Mouse (Mus musculus) layer of hippocampus, postnatal 25 days (tissue): ENCODE data around the gene Dlg5. TPM values are rescaled to one million over a fixed set of nuclear protein-coding genes. Genes with fewer than 3 reads are reported as not detected.
A peak's percentile ranks its signal among the peaks of the same experiment; 100 is the strongest.

ENCODE experiments used
- DNase-seq, 2 experiments: peaks; one replicate each; pipeline ENCODE4 v3.0.0; 2022; ENCODE audit warnings: mixed read lengths in 2 of 2, low spot score in 1 of 2; ENCODE audit errors: extremely low spot score in 1 of 2
- total RNA-seq, 2 experiments: library from RNA; stranded (reverse); gene quantifications; 2 replicates each; pipeline ENCODE4 v1.2.3; 2021

Gene Dlg5
- total RNA-seq, 2 experiments from 2014 or later, result 52.0 to 54.3 TPM

DNA sequence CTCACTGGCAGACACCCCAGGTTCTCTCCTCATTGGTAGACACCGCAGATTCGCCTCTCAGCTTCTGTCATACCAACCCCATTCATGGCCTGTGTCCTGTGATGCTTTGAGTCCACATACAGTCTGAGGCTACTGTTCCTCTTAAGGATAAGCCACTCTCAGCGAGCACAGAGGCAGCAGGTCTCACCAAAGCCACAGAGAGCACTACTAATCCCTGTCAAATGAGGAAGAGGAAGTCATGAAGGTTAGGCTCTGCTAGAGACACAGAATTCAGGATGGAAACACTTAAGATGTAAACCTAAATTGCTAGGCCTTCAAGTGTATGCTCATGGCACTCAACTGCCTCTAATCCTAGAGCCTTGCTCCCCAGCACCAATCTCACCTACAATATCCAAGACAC, 9.8 kb downstream of the Dlg5 start:
- no peak for DNase-seq

DNA sequence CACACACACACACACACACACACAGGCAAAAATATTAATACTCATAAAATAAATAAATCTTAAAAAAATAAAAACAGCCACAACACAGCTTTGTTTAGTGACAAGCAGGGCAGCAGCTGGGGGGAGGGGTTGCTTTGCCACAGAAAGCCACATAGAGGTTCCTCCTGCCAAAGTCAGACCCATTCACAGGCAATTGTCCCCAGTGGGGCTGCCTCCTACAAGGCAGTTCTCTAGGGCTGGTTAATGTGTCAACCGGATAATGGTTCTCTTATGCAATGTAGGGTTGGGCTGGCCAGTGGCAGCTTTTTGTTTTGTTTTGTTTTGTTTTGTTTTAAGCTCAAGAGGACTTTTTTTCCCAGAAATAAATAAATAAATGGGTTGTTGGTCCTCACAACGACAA, 11.3 kb downstream of the Dlg5 start:
- no peak for DNase-seq

DNA sequence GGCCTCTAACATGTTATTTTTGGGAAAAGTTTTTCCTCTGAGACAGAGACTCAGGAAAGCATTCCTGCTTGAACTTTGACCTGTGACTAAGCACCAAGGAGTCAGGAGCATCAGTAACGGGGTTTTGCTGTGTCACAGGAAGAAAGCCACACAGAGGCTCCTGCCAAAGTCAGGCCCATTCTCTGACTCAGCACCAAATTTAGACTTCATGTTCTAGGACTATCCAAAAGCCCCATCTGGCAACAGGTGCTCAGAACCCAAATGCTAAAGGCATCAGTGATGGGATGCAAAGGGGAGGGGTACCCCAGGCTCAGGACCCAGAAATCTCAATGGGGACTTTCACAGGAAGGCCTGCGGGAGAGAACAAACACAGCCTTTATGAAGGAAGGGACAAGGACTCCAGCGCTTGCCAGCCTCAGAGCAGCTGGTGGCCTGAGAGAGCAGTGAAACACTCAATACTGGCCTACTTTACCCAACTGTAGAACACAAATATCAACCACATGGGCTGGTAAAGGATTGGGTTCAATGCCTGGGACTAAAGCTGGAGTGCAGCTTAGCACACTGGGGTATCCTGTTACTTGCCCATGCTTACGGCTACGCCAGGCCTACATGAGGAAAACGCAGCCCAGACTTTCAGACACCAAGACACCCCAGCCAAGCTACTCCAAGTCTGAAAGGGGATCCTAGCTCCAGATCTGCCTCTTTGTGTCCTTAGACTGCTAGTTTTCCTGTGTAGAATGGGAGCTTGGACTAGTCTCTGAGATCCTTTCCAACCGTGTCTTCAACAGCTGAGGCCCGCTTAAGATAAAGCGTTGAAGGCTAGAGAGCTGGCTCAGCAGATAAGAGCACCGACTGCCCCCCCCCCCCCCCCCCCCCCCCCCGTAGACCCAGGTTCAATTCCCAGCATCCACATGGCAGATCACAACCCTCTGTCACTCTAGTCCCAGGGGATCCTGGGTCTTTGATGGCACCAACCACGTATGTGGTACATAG, 12.8 kb downstream of the Dlg5 start:
- DNase-seq, result no peak

DNA sequence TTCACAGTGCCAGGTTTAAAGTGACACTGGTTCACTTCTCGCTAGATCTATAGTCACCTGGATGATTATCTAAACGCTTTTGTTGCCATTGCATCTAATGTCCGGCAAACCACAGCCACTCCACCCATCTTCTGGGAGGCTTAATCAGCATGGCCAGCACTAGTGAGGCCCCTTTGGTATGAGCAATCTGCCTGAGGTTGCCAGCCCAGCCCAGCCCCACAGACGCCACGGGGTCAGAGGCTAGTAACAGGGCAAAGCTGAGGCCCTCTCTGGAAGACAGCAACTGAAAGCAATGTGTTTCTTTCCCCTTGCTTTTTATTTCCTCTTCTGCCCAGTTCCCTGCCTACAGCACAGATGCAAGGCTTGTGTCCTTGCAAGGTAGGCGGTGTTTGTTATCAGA, 17.2 kb downstream of the Dlg5 start:
- DNase-seq, result no peak

DNA sequence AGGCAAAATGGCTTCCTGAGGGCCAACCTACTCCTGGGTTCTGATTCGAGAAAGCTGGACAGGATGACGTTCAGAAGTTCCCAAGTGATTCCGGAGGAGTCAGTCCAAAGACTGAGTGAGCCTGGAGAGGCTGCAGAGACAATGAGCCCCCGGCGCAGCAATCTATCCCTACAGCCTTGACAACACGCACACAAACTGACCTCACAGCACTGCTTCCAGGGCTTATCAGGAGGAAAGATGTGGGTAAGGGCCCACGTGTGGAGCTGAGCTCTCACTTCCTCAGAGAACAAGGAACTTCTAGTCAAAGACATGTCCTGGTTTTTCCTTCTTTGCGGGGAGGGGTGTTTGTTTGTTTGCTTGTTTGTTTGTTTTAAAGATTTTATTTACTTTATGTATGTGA, 18.7 kb downstream of the Dlg5 start:
- no peak for DNase-seq

DNA sequence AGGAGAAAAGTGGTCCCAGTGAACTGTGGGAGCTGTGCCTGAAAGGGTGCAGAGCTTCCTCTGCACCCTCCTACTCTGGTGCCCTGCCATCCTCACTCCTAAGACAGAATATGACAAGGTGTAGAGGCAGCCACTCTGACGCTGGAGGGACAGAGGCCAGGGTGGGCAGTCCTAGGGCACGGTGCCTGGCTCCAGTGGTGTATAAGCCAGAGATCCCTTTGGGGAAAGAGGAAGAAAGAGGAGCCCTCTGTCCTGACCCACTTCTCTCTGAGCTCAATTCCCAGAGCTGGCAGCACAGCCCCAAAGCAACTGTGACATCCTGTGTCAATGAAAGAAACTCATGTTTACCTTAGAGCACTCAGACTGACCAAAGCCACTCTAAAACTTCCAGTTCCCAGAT, 19.4 kb downstream of the Dlg5 start:
- DNase-seq, result no peak

DNA sequence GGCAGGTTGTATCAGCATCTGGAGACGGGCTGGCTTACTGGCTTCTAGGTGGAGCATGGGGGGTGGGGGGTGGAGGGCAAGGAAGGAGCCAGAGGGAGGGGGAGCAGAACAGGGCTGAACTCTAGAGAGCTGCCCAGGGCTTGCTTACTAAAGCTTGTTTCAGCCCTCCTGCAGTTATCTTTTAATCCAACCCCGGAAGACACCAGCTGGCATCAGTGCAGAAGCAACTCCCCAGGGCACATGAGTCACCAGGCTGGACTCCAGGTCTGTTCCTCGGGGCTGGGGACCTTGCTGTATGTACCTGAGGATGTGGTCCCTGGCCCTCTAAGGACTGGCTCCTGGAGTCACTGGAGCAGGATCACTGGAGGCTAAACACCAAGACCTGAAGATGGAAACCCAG, 23.0 kb downstream of the Dlg5 start:
- no peak for DNase-seq

DNA sequence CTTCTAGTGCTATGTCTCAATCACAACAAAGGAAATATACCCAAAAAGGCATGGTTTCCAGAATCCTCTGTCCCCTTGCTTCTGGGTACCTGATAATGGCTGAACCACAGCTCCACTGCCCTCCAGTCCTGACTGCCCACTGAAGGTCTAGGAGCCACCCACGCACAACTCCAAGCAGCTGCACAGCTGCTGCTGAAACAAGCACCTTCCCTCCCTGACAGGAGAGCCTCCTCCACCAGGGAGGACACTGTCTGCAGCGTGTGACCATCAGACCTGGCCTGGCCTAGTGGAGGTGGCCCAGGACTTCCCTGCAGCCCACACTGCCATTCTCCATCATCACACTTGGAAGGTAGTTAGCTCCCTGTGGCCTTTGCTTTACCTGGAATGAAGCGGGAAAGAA, 23.4 kb downstream of the Dlg5 start:
- DNase-seq, result no peak

DNA sequence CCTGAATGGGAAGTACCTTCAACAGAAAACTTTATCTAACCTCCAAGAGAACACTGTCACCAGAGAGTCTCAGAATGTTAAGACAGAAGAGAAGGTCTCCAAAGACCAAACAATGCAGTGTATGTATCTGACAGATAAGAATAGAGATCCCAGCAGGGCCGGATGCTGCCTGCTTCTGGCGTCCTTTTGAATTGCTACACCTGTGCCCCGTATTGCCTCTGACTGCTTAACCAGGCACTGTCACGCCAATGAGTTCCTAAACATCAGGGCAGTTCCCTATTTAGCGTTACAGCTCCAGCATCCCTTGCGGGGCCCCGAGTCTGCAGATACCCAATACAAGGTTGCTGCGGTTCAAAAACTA, 28.4 kb downstream of the Dlg5 start:
- DNase-seq, result no peak

DNA sequence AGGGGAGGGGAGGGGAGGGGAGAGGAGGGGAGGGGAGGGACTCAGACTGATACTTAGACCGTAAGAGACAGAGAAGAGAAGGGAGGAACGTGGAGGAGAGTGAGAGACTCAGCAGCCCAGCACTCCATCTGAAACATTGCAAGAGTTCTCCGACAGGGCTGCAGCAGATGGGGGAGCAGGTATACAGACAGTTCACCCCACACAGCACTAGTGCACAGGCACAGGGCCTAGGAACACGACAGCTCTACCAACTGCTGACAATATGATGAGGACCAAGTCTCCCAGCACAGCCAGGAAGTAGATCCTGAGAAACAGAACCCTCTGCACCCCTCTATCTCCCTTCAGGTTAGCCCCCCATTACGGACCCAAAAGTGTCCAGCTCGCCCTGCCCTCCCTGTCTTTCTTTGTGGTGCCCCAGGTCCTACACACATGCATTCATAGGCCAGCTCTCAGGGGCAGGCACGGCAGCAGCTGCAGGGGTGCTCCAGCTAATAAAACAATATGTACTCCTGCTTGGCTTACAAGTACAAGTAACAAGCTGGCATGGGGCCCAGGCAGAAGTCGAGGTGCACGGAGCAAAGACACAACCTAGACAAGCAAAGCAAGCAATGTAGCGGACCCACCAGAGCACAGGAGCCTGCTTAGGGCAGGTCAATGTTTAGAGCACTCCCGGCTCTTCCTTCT, 28.9 kb downstream of the Dlg5 start:
- no peak for DNase-seq

DNA sequence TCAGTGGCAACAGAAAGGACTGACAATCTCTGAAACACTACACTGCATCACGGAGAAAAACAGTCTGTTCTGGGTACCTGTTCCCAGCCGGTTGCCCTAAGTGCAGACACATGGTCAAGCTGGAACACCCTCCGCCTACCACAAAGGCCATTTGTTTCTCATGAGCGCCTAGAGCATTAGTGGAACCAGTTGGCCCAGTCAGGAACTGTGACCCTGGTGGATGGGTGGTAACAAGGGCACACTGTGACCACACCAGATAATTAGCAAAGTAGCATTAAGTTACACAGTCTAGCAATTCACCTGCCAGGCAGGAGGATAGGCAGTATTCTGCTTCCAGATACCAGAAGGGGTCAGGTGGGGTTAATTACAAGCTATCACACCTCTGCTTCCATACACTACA, 29.7 kb downstream of the Dlg5 start:
- no peak for DNase-seq

DNA sequence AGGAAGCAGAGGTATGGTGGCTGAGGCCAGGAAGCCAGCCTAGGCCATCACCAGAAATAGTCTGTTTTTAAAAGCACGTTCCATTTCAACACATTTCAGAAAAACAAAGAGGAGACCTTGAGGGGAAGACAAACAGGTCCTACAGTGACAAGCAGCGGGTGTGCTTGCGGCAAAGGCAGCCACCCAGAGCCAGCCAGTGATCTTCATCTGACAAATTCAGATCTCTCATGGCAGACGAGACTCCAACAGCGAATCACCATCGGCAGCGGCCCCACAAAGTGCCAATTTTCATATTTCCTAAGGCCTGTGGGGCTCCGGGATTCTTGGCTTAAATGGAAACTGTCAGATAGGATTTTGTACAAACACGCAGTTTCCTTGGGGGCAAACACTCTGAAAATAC, 31.3 kb downstream of the Dlg5 start:
- no peak for DNase-seq

DNA sequence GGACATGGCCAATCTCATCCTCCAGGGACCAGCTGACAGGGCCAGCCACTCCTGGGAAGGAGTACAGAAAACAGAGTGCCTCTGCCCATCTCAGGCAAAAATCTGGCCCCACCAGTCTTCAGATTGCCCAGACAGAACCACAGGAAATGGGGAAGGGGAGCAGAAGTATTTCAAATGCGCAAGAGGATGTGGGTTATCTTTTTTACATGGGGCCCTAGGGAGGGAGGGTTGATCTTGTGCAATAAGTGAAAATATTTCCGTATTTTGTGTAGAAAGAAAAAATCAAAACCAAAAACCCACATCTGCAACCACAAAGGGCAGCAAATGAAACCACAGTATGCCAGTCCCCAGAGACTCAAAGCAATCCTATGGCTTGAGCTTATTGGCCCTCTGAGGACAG, 32.4 kb downstream of the Dlg5 start:
- DNase-seq, result no peak

DNA sequence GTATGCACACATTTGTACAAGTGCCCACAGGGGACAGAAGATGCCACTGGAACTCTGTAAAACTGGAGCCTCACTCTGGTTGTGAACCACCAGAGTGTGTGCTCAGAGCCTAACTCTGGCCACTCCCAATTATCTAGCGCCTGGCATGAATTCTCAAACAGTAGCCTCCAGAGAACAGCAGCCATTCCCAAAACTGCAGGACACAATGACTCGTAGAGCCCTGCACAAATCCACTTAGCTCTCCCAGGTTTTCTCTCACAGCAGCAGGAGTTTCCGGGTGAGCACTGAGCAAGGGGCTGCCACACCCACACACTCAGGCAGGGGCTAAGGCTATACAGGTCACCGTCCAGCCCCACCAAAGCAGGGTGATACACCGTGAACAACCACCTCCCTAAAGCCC, 32.9 kb downstream of the Dlg5 start:
- DNase-seq, result no peak

DNA sequence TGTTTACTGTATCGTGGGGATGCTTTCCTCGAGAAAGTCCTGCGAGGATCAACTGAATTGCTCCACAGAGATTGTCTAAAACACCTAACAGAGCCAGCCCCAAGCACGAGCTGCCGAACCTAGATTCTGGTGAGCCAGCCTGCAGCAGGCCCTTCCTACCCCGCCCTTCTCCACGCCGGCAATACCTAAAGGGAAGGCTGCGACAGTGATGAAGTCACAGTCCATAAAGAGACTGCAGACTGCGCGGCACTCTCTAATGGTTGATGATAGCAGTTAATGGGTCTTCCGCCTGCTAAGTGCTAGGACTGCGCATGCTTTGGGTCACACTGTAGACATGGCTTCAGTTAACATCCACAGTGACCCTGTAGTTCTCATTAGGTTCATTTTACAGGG, 38.4 kb downstream of the Dlg5 start:
- no peak for DNase-seq

DNA sequence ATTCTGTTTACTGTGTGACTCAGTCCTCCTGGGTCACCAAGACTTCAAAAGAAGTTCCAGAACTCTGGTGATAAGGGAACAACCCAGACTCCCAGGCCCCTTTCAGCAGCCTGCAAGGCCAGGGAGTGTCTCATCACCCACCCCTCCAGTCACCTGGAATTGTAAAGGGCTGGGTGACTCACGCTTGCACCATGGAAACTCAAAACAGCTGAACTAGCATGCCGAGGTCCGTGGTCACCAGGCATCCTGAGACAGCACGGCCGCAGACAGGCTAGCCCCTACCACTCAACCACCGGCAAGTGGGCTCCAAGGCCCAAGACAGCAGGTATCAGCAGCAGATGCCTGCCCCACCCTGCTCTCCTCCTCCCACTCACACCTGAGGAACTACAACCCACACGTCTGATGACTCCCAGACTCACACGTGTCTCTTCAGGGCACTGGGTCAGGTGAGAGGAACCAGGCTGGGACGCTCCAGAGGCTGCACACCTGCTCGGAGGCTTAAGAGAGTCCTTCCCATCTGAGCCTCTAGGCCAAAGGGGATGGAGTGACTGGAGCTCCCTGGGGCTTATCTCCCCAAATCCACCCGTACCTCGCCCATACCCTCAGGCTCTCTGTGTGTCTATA, 38.9 kb downstream of the Dlg5 start:
- no peak for DNase-seq

DNA sequence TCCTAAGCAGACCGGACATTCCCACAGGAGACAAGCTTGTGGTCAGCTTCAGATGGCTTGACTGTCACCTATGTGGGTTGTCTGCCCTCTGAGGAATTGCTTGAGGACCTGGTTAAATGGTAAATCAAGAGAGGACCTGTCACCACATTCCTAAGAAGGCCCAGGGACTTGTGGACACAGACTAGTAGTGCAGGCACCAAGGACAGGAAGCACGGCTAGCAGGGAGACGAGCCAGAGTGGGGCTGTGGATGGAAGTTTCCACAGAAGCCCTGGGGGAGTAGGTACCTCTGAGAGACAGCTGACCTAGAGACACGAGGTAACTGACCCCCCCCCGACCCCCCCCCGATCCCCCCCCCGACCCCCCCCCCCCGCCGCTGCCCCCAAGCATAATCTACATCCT, 39.4 kb downstream of the Dlg5 start:
- no peak for DNase-seq

DNA sequence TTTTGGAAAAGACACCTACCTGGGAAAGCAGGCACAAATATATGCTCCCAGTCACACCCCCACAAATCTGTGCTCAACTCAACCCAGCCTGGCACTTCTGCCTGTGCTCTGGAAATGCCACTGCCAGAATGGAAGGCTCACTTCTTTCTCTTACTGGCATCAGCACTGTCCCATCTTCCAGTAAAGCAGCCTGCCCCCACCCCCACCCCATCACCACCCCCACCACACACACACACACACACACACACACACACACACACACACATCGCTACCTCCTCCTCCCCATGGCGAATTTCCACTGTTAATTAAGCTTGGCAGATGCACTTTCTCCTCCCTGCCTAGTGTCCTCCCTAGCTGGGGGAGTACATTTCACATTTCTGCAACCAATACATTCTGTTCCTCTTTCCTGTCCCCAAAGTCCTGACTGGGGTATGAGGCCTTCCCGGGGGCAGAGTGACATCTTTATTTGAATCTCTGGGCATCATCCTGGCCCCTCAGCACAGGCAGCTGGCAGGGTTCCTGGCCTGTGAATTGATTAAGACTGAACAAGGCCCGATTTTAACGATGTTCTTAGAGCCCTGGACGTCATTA, 40.3 kb downstream of the Dlg5 start:
- peak in 1 of 2 experiments; percentile 41 for DNase-seq

DNA sequence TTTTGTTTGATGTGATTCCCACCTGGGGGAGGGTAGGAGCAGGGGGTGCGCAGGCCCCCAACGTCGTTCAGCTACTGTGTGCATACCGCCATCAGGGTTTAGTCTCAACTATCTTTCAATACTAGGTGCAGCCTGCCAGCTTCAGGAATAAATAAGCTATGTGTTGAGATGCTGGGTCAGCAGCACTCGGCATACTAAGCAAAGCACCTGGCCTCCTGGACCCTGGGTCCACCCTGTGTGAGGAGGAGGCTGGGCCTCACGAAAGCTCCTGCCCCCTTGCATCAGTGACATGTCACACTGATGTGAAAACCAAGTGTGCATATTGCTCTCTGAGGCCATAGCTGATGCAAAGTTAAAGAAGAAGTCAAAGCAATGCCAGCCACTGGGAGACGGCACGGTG, 42.5 kb downstream of the Dlg5 start:
- no peak for DNase-seq

DNA sequence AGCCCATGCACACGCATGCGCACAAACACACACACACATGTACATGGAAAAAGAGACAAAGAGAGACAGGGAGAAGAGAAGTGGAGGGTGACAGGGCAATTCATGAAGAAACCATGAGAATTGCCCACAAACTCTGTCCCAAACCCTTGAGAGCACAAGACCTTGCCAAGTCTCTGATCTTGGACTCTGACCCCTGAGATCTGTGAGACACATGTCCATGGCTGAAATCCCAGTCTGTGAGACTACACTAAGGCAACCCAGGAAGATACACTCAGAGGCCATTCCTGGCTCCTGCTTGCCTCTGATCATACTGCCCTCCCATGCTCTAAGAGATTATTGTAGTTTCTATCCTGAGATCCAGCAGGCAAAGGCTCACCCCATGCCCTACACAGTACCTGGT, 44.9 kb downstream of the Dlg5 start:
- no peak for DNase-seq

DNA sequence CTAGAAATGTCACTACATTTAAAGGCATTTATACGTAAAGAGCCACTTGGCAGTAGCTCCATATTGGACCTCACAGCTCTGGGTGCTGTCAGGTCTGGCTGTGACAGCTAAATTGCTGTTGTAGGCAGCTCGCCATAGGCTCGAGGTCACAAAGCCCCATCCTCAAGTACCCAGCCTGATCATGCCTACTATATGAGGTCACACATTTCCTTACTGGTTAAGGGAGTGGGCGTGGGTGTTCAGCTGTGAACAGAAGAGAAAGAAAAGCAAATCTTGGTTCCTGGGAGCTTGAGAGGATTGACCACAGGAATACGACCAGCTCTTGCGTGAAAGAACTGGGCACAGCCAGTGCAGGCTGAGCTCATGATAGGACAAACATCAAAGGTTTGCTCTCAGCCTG, 46.0 kb downstream of the Dlg5 start:
- DNase-seq, result no peak
